Mouse (Mus musculus) cerebellum, postnatal 4 days (tissue): Measurements from ENCODE around the gene Nploc4.
A peak's percentile ranks its signal among the peaks of the same experiment; 100 is the strongest.

ENCODE experiments used
- DNase-seq, 2 experiments: peaks; one replicate each; pipeline ENCODE4 v3.0.0; 2022; ENCODE audit warnings: low spot score in 2 of 2, mixed read lengths in 1 of 2

Nploc4 gene

DNA sequence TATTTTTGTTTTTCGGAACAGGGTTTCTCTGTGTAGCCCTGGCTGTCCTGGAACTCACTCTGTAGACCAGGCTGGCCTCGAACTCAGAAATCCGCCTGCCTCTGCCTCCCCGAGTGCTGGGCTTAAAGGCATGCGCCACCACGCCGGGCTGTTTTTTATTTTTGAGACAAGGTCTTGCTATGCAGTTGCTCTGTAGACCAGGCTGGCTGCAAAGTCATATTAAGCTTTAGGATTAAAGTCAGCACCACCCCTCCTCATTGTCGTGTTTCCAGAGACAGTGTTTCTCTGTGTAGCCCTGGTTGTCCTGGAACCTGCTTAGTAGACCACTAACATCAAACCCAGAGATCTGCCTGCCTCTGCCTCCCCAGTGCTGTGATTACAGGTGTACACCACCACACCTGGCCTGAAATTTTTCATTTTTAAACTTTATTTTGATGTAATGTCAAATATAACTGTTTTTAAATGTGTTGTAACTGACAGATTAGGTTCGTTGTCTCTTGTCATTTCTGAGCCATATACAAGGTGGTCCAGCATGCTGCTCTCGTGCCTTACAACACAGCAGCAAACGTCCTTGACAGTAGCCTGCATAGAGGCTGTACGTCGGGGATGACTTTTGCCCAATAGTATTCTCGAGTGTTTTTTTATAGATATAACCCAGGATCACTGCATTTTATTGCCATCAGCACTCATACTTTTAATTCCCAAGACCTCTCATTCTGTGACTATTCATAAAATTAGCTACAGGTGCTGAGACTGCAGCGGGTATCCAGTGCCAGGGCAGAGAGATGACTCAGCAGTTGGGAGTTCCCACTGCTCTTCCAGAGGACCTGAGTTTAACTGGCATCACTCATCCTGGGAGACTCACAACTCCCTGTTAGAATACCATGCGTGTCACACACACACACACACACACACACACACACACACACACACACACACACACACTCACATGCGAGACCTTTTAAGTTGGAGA is 82.9 kb downstream of the Nploc4 start:
- DNase-seq = no peak

DNA sequence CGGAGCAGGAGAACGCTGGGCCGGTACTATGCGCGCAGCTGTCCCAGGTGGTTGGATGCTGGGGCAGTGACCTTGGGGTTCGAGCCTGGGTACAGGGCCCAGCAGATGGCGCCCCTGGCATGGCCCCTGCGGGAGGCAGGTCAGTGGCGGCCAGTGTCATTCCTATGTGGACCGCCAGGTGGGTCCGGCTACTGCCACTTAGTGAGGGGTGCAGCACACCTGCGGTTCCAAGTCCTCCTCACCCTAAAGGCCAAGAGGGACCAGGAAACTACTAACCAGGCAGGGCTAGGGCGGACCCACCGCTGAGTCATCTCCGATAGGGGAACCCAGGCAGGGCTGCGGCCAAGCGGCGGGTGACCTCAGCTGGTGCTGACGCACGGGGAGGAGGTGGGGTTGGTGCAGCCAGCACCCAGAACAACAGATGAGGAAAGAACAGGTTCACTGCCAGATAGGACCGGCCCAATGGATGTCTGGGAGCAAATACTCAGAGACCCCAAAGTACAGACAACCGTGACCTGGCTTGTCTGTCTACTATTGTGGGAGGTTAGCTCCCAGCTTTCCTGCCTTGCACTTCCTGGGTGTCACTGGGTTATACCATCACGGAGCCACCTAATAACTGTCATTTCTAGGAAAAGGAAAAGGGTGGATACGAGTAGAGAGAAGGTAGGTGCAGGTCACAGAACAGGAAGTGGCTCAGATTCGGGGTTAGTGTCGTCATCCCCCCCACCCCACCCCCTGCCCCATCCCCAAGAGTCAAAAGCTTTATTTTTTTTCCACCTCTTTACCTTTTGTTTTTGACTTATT is 83.8 kb downstream of the Nploc4 start:
- peak; percentile 52 to 71 for DNase-seq

DNA sequence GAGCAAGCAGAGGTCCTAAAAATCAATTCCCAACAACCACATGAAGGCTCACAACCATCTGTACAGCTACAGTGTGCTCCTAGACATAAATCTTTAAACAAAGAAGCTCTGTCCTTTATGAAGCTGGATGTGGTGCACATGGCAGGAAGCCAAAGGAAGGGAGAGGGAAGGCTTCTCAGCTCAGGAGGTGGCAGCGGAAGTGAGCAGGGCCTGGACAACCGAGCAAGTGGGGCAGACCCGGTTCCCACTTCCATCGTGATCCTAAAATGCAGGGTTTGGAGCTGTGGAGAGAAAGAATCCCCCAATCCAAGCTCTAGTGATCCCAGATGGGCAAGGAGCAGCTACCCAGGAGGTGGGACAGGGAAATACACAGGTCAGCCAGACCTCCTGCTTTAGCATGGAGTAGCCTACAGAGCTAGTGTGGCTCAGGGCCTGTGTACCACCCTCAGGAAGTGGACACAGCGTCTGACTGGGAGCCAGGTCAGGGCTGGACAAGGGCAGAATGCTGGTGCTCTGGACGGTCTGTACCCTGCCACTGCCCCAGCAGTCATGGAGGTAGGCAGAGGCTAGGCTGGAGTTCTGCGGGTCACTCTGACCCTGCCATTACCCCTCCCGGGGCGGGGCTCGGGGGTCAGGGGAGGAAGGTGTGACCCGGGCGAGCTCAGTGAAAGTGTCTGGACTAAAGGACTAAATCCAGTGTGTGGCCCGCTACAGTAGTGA is 84.8 kb downstream of the Nploc4 start:
- peak; percentile 20 to 31 for DNase-seq

DNA sequence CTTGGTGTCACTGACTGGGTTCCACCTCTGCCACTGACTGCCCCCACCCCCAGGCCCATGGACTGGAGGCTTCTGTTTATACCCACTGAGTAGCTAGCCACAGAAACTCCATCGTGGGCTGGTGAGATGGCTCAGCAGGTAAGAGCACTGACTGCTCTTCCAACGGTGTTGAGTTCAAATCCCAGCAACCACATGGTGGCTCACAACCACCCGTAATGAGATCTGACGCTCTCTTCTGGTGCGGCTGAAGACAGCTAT is 85.5 kb downstream of the Nploc4 start:
- peak; percentile 1 to 17 for DNase-seq

DNA sequence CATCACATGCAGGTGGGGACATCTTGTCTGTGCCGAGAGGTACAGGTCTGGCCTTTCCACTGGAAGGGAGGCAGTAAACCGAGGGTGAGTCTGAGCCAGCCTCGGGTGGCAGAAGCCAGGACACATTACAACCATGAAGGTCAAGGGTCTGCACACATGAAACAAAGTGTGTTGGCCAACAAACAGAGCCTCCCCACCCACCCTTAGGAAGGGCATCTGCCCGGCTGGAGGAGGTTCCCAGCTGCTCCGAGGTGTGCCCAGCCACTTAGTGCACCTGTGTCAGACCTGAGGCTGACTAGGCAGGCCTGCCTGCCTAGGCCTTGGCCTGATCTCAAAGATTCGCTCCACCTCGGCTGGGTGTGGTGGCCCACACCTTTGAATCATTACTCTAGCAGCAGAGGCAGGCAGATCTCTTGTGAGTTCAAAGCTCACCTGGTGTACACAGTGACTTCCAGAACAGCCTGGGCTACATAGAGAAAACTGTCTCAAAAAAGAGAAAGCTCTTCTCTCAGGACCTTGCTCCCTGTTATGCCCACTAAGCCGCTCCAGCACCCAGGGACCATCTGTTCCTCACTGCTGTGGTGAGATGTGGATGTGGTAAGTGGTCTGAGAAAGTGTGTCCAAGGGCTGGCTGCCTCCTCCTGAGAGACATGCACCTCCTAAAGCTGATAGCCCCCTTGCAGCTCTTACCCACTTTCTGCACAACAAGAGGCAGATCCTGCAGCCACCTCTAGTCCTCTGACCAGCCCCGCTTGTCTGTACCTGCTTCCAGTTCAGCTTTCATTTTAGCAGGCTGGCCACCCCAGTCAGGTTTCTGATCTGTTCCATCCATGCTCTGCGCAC is 86.0 kb downstream of the Nploc4 start:
- peak; percentile 8 to 20 for DNase-seq

DNA sequence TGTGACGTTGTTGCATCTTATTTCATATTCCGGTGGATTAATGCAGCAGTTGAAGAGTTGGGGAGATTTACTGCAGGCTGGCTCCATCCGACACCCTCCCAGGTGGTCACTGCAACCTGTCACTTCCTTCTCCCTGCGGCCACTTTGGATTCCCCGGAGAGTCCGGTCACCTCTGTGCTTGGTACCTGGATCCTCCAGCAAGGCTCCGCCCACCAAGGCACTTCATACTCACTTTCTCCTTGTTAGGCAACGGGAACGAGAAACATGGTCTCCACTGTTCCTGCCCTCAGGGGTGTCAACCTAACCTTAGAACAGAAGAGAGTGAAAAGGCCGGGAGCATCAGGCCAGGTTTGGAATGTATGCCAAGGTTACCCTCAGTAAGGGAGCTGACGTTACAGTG is 86.8 kb downstream of the Nploc4 start:
- peak; percentile 18 to 31 for DNase-seq

DNA sequence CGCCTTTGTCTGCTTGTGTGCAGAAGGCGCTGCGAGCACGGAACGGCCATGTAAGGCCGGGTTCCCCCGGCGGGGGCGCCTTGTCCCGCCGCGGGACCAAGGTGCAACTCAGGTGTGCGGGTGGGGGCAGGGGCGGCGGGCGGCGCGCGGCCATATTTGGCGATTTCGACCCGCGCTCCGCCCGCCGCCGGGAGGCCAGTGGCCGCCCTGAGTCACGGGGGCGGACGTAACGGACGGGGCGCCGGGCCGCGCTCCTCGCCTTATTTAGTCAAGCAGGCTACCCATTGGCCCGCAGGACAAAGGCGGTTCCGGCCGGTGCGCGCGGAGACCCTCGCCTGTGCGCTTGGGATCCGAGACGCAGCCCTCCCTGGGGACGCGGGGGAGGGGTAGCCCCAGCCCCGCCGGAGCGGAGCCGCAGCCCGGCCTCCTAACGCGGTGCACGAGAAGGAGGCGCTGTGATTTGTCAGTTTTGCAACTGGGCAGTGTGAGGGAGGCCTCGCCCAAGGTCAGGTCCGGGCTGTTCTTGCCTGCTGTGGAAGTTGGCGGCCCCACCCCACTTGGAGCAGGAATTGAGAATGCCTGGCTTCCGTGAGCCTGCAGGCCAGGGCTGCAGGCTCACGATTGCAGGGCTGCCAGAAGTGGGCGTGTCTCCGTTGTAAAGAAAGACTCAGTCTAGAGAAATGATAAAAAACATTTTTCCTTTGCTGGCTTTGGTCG is 87.4 kb downstream of the Nploc4 start:
- peak; percentile 72 to 86 for DNase-seq

DNA sequence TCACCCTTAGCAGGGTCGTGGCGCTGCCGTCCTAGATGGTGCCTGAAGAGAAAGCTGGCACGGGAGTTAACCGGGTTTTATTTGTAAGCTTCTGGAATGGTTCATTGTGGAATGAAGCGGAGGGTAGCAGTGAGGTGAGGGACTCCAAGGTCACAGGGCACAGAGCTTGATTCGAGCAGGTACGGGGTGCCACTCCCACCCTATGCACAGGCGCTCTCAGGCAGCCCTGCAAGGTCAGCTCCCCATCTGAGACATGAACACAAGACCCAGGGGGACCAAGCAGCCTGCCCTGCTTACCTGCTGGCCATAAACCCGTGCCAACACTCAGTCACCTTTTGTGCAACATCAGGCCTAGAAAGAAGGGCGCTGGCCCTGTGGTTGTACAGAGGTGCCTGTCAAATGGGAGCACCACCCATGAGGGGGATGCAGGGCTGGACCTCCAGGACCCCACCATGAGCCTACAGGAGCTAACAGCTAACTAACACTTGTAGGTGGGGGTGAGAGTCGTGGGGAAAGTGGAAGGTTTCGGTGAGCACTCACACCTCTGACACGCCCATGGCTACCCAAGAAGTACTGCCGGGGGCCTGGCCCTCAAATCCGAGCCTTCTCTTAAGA is 88.0 kb downstream of the Nploc4 start:
- DNase-seq = peak; percentile 21 to 42

DNA sequence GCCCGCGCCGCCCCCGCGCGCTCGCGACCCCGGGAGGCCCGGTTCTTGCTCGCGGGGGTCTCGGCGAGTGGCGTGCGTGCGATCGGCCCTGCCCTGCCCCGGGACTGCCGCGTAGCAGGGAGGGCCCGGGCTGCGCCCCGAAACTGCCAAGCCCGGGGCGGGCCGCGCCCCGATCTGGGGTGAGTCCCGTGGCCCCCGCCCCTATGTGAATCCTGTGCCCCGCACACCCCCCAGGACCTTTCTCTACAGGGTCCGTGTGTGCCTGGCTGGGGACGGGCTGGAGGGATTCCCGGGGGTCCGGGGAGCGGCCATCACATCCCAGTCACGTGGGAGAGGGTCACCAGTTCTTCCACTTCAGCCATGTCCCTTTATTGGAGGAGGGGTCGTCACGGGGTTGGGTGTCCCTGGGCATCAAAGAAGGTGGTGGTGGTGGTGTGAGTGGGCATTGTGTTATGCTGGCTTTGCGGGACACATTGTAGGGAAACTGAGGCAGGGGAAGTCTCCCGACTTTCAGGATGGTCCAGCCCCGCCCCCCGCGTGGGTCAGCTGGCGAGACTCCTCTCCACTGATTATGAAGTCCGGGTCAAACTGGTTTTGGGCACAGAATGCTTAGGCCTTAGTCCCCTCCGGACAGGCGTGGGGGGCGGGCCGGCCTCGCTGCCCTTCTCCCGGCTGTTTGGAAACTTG is 88.7 kb downstream of the Nploc4 start:
- DNase-seq = peak; percentile 39 to 66

DNA sequence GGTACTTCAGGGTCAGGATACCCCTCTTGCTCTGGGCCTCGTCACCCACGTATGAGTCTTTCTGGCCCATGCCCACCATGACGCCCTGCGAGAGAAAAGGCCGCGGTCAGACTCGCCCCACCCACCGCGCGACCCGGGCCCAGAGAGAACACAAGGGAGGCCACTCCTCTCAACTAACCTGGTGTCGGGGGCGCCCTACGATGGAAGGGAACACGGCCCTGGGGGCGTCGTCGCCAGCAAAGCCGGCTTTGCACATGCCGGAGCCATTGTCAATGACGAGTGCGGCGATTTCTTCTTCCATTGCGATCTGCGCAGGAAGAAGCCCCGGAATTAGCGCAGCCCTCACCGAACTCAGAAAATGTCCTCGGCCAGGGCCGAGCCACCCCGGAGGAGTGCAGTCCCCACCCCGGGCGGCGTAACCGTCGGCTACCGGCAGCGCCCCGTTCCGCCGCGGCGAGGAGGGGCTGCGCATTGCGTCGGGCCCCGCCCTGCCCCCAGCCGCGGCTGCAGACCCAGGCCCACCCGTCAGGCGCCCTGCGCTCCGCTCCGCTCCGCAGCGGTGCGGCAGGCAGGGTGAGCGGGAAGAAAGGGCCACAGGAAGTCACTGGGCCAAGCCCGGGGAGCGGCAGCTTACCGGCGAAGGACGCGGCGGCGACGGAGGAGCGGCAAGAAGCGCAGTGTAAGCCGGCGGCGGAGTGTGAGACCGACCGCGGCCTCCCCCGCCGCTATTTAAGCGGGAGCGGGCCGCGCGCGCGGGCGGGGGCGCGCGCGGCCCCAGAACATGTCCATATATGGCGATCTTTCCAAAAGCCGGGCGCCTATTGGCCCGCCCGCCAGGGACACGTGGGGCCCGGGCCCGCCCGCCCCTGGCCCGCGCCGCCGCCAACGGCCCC is 89.5 kb downstream of the Nploc4 start, which contains the start of gene Actg1:
Gene Actg1 (minus strand): TSS at position 752 of the 893 bp plus-strand sequence.
- peak; percentile 78 to 93 for DNase-seq

DNA sequence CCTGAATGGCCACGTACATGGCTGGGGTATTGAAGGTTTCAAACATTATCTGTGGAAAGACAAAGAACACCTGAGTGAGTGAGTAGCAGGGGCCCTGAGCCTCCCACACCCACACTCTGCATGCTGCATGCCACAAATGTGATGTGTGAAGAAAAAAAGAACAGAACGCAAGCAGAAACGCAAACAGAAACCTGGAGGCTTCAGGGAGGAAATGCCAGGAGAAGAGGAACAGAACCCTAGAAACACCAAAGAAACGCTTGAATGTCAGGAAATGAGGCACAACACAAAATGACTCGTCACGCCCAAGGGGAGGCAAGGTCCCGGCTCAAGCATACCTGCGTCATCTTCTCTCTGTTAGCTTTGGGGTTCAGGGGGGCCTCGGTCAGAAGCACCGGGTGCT is 90.2 kb downstream of the Nploc4 start:
- peak; percentile 5 to 18 for DNase-seq

DNA sequence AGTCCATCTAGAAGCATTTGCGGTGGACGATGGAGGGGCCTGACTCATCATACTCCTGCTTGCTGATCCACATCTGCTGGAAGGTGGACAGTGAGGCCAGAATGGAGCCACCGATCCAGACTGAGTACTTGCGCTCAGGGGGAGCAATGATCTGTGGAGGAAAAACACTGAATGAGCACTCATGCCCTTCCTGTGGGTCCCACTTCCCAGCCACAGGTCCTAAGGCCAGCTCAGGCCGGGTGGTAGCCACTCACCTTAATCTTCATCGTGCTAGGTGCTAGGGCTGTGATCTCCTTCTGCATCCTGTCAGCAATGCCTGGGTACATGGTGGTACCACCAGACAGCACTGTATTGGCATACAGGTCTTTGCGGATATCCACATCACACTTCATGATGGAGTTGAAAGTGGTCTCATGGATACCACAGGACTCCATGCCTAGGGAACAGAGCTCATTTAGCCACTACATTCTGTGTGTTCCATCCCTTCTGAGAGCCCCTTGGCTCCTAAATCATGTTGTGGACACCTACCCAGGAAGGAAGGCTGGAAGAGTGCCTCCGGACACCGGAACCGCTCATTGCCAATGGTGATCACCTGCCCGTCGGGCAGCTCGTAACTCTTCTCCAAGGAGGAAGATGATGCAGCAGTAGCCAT is 91.0 kb downstream of the Nploc4 start:
- DNase-seq = peak in 1 of 2 experiments; percentile 2

DNA sequence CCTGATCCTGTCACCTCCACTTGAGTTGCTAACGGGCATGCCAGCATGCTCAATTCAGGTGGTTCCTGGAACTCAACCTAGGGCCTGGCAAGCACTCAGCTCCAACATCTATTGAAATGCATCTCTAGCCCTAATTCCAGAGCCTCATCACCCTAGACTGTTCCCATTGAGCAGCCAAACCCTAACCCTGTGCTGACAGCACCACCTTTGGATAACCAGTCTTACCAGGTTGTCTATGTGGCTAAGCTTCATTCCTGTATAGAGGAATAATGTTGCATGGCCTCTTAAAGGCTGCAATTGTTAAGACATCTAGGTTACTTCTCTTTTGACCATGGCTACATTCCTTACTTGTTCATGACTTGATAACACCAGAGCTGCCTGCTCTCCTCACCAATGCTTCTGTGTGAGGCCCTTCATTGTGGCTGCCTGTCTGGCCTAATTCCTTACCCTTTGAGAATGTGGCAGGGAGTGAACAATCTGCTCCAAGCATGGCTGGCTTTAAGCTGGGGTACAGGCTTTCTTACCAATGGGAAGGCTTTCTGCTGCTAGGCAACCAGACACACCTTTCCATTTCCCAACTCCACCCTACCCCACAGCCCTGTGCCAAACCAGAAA is 92.3 kb downstream of the Nploc4 start:
- DNase-seq = peak; percentile 5 to 18

DNA sequence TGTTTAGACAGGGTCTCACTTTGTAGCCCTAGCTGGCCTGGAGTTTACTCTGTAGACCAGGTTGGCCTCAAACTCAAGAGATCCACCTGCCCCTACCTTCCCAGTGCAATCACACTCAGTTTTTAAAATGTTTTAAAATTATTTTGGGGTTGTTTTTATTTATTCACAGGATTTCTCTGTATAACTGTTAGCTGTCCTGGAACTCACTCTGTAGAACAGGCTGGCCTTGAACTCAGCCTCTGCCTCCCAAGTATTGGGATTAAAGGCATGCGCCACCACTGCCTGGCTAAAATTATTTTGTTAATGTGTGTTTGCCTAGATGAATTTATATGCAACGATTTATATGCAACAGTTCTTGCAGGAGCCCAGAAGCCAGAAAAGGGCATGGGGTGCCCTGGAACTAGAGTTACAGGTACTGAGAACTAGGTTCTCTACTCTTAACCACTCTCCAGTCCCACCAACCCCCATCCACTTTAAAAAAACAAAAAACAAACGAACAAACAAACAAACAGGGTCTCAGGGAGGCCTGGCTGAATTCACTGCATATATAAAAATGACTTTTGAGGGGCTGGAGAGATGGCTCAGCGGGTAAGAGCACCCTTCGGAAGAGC is 93.1 kb downstream of the Nploc4 start:
- peak in 1 of 2 experiments; percentile 3 for DNase-seq

DNA sequence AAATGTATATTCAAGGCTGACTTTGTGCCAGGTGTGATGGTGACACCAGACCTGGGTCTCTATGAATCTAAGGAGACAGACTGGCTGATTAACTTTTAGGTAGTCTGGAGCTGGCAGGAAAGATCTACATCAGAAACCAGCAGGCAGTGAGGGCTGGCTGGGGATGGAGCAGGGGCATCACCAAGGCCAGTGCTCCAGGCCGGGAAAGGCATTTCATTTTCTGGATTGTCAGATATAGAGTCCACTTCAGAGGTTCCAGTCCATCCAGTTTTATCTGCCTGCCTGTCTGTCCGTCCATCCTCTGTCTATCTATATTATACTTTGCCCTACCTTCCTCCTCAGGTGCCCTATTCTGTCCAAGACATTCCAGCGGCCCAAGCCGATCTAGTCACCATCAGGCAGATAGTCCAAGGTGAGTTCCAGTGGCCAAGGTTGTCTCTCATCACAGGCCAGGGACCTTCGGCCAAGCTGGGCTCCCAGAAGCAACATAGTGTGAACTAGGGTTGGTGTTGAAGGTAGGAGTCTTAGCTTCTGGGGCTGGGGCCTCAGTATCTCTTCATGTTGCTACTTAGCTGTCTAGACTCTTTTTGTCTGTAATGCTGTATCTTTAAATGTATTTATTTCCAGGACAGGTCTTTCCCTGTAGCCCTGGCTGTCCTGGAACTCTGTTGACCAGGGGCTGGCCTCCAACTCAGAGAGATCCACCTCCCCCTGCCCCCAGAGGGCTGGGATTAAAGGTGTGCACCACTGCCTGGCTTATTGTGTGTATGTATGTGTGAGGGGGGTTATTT is 93.8 kb downstream of the Nploc4 start:
- DNase-seq = peak; percentile 10 to 17

DNA sequence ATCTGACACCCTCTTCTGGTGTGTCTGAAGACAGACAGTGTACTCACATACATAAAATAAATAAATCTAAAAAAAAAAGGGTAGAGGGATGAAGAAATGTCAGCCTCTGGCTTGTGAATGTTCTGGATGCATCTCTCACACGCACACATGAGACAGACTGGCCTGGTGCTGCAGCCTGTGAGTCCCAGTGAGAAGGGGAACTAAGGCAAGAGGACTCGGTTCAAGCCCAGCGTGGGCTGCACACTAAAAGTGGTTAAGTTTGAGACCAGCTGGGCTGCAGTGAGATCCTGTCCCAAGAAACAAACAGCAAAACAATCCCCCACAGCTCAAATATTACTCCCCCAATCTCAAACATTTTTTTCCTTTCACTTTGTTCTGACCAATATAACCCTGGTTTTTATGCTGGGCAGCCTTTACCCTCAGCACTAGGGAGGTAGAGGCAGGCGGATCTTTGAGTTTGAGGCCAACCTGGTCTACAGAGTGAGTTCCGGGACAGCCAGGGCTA is 94.8 kb downstream of the Nploc4 start:
- DNase-seq = peak in 1 of 2 experiments; percentile 0
